In the genomic region with DNA sequence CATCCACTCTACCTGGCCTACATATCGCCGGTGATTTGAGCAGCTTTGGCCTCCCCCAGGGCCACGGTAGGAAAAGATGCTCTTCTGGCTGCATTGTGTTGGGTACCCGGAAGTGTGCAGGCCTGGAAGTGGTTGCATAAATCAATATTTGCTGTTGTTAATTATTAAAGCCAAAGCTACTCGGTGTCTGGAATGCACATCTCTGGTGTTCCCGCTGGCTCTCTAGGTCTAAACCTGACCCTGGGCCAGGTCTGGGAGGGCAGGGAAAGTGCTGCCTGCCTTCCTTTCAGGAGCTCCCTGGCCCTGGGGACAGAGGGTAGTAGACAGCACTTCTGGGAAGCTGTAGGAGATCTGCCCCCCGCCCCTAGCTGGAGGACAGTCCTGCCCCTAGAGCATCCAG, we compare ENCODE assay signal across 9 mouse cellular contexts. TPM values are rescaled to one million over a fixed set of nuclear protein-coding genes. Genes with fewer than 3 reads are reported as not detected.
DNase-seq lines count a peak whose midpoint lies in the region; ATAC-seq lines count a peak whose summit lies in the region.
"Had no signal": no experiment of that assay in that cellular context is flagged by ENCODE, and none has a peak within 500 bp of the region (broad histone marks: within the 10 kb centered on the region; RNA-seq: fewer than 3 reads in every experiment).

No protein-coding gene starts in this region.

- WGBS in heart, embryonic 12.5 days = 75% methylated on average over 7 of the region's 7 CpGs
- WGBS in embryonic facial prominence, embryonic 11.5 days = 73% methylated on average over 7 of the region's 7 CpGs

- no peaks in the 10 kb centered on the region for H3K9me3 ChIP-seq in heart, embryonic 12.5 days (replicated peaks)
- H3K9me3 ChIP-seq in embryonic facial prominence, embryonic 11.5 days (replicated peaks; ENCODE audit: control insufficient read depth, low read length) = no peaks in the 10 kb centered on the region

- no peak overlapping the region for H3K27ac ChIP-seq in heart, embryonic 12.5 days (ENCODE audit: poor library complexity, severe bottlenecking)
- no peak overlapping the region for H3K27ac ChIP-seq in embryonic facial prominence, embryonic 11.5 days (replicated peaks; ENCODE audit: low read depth, low read length)
- H3K27ac ChIP-seq: layer of hippocampus, adult 2 months had no signal

- peaks cover 88% of the 10 kb centered on the region for H3K27me3 ChIP-seq in heart, embryonic 12.5 days (replicated peaks)
- H3K27me3 ChIP-seq in embryonic facial prominence, embryonic 11.5 days (ENCODE audit: control insufficient read depth, insufficient read depth, low read length) = no peaks in the 10 kb centered on the region

- peaks cover 15% of the 10 kb centered on the region for H3K4me1 ChIP-seq in heart, embryonic 12.5 days (replicated peaks)
- H3K4me1 ChIP-seq in embryonic facial prominence, embryonic 11.5 days (ENCODE audit: control insufficient read depth, insufficient read depth, low read length) = peaks cover 3% of the 10 kb centered on the region; the same call in 1 of the 2 replicates

- peak overlapping the region; percentile 71 for H3K9ac ChIP-seq in heart, embryonic 12.5 days
- peak overlapping the region; percentile 32; the same call in 1 of the 2 replicates for H3K9ac ChIP-seq in embryonic facial prominence, embryonic 11.5 days (replicated peaks; ENCODE audit: low read length)

- intact Hi-C loops in heart, postnatal 36 days (cut with DNase I) = no loop called here

- no peaks in the 10 kb centered on the region for H3K36me3 ChIP-seq in heart, embryonic 12.5 days
- H3K36me3 ChIP-seq in embryonic facial prominence, embryonic 11.5 days (replicated peaks; ENCODE audit: control insufficient read depth, insufficient read depth, low read depth, low read length) = no peaks in the 10 kb centered on the region

- H3K4me3 ChIP-seq in heart, embryonic 12.5 days = no peak overlapping the region
- H3K4me3 ChIP-seq in embryonic facial prominence, embryonic 11.5 days (ENCODE audit: low read depth, low read length) = no peak overlapping the region

- DNase-seq in heart, postnatal 36 days = no peak
- DNase-seq in embryonic facial prominence, embryonic 11.5 days (ENCODE audit: low spot score) = no peak
- peak; percentile 39 to 43 for DNase-seq in kidney, postnatal 36 days
- DNase-seq in lung, postnatal 4 days = peak; percentile 48 to 76
- no peak for DNase-seq in gastrocnemius, postnatal 4 days (ENCODE audit: low spot score in 2 of 2)
- DNase-seq in layer of hippocampus, adult 9-11 months = no peak
- no peak for DNase-seq in urinary bladder, adult 2 months (ENCODE audit: low spot score)

- no peak for ATAC-seq in heart, embryonic 12.5 days (ENCODE audit: insufficient number of reproducible peaks, low FRiP score)
- no peak for ATAC-seq in embryonic facial prominence, embryonic 11.5 days (replicated peaks; ENCODE audit: insufficient number of reproducible peaks, low FRiP score, low TSS enrichment, low read depth)

- H3K4me2 ChIP-seq in heart, embryonic 12.5 days = peak overlapping the region; percentile 85
- no peak overlapping the region; the same call in 1 of the 2 replicates for H3K4me2 ChIP-seq in embryonic facial prominence, embryonic 11.5 days (ENCODE audit: low read depth, low read length)

RNA-seq across cellular contexts. Expression of gene Rap1gap, which starts 42.0 kb away (rescaled TPM):
- 4.3 and 4.9 TPM in 2 replicates for polyA plus RNA-seq in heart, embryonic 12.5 days (2016; fragmentation: Nextera tagmentation; extraction: Ambion mirVana)
- total RNA-seq in heart, postnatal 36 days (2021) = 10 to 100 TPM; 11.4 to 17.6 TPM
- polyA plus RNA-seq in embryonic facial prominence, embryonic 11.5 days (2014; fragmentation: Nextera tagmentation; extraction: Ambion mirVana) = 5.7 and 6.9 TPM in 2 replicates
- 1 to 10 TPM; 6.6 to 7.4 TPM for total RNA-seq in gastrocnemius, postnatal 4 days (2021)
- 51.1 and 66.6 TPM in 2 replicates for polyA plus RNA-seq in urinary bladder, adult 2 months (2012; rRNA removed)

Comparison
In these comparisons a context has a peak if more than half of its experiments do, and no peak if none do; other contexts are left out.
1. DNase-seq: peak in kidney, postnatal 36 days (2 of 2) and lung, postnatal 4 days (2 of 2); none in heart, postnatal 36 days (0 of 2), embryonic facial prominence, embryonic 11.5 days (single experiment), gastrocnemius, postnatal 4 days (0 of 2), layer of hippocampus, adult 9-11 months (single experiment) and urinary bladder, adult 2 months (single experiment).